In the genomic region with DNA sequence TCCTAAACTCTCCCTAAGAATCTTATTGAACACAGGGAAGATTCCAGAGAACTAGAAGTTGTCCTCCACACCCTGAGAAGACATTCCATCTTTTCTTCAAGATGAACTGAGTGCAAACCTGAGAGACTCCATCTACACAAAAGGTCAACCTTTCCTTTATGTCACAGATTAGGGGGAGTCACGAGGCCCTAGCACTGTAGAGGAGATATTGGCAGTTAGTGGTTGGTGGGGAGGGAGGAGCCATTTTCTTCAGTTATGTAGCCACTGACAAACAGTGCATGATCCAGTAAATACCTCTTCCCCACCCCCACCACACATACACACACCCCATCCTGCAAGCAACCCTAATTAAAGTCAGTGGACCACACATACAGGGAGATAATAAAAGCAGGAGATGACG, we compare ENCODE assay signal across 24 mouse cellular contexts. TPM values are rescaled to one million over a fixed set of nuclear protein-coding genes. Genes with fewer than 3 reads are reported as not detected.
DNase-seq lines count a peak whose midpoint lies in the region; ATAC-seq and TF ChIP-seq lines count a peak whose summit lies in the region.
"Had no signal": no experiment of that assay in that cellular context is flagged by ENCODE, and none has a peak within 500 bp of the region (broad histone marks: within the 10 kb centered on the region; RNA-seq: fewer than 3 reads in every experiment).

No protein-coding gene starts in this region.

- H3K4me3 ChIP-seq in midbrain, embryonic 11.5 days (ENCODE audit: low read depth, low read length): no peak overlapping the region
- no peak overlapping the region for H3K4me3 ChIP-seq in midbrain, embryonic 14.5 days (replicated peaks; ENCODE audit: low read depth, low read length)
- no peak overlapping the region for H3K4me3 ChIP-seq in MEL (ENCODE audit: control insufficient read depth in 1 of 2, insufficient read depth in 1 of 2, low read depth in 2 of 2, low read length in 2 of 2)
- H3K4me3 ChIP-seq: embryonic facial prominence, embryonic 13.5 days; embryonic facial prominence, embryonic 15.5 days; erythroblast, embryonic 14.5 days; forebrain, embryonic 10.5 days; forebrain, embryonic 12.5 days had no signal

- no peak for TF ChIP-seq POLR2A in MEL (IDR thresholded peaks at IDR 0.05; ENCODE audit: control insufficient read depth in 1 of 2, insufficient read depth in 1 of 2, low read depth in 1 of 2, low read length in 2 of 2, poor library complexity in 1 of 2)

- 43% methylated on average over 2 of the region's 2 CpGs for WGBS in midbrain, embryonic 11.5 days
- WGBS in midbrain, embryonic 14.5 days: 38% methylated on average over 2 of the region's 2 CpGs

- H3K27ac ChIP-seq in midbrain, embryonic 11.5 days (ENCODE audit: low read depth, low read length): no peak overlapping the region
- no peak overlapping the region for H3K27ac ChIP-seq in midbrain, embryonic 14.5 days (replicated peaks; ENCODE audit: low read depth, low read length)
- H3K27ac ChIP-seq in MEL (ENCODE audit: control insufficient read depth, low read depth, low read length): no peak overlapping the region
- H3K27ac ChIP-seq: embryonic facial prominence, embryonic 13.5 days; embryonic facial prominence, embryonic 15.5 days; forebrain, embryonic 10.5 days; forebrain, embryonic 12.5 days had no signal

- no peak overlapping the region for H3K4me2 ChIP-seq in midbrain, embryonic 11.5 days
- H3K4me2 ChIP-seq in midbrain, embryonic 14.5 days (ENCODE audit: low read length): no peak overlapping the region
- H3K4me2 ChIP-seq: embryonic facial prominence, embryonic 13.5 days; embryonic facial prominence, embryonic 15.5 days; forebrain, embryonic 12.5 days had no signal

- H3K27me3 ChIP-seq in midbrain, embryonic 11.5 days (ENCODE audit: control insufficient read depth, insufficient read depth, low read length): no peaks in the 10 kb centered on the region
- no peaks in the 10 kb centered on the region for H3K27me3 ChIP-seq in midbrain, embryonic 14.5 days (ENCODE audit: control insufficient read depth, insufficient read depth, low read length)
- H3K27me3 ChIP-seq in MEL (ENCODE audit: control insufficient read depth in 1 of 2, insufficient read depth in 2 of 2, low read length in 2 of 2): no peaks in the 10 kb centered on the region
- H3K27me3 ChIP-seq: embryonic facial prominence, embryonic 15.5 days had no signal

- ATAC-seq in midbrain, embryonic 11.5 days (ENCODE audit: low FRiP score): no peak
- no peak for ATAC-seq in midbrain, embryonic 14.5 days (ENCODE audit: low FRiP score, low TSS enrichment)
- ATAC-seq: CD4-positive, CD25-positive, alpha-beta regulatory T cell, adult 4 months had no signal

- TF ChIP-seq EP300 in MEL (IDR thresholded peaks at IDR 0.05; ENCODE audit: low read depth in 1 of 2, low read length in 2 of 2): peak in 1 of 2 experiments; percentile 60; a peak in 2 of 4 replicates

- DNase-seq in heart, adult 11 months: peak; percentile 31
- no peak for DNase-seq in heart, postnatal 4 days
- peak; percentile 49 for DNase-seq in midbrain, embryonic 11.5 days (ENCODE audit: low spot score, missing footprints)
- DNase-seq in midbrain, embryonic 14.5 days: no peak
- no peak for DNase-seq in MEL (ENCODE audit: low read depth, low spot score)
- DNase-seq: adrenal gland, adult 2 months; adrenal gland, postnatal 10 days; adrenal gland, postnatal 25 days; B cell, adult 2 months; cerebellum, adult 11 months; cerebellum, adult 18-20 months; cerebellum, adult 8-10 months; cerebellum, adult 9-11 months; cerebellum, postnatal 14 days; cerebellum, postnatal 36 days; embryo, embryonic 11 days had no signal

- TF ChIP-seq RAD21 in MEL (IDR thresholded peaks at IDR 0.05; ENCODE audit: low read depth, low read length): no peak

- TF ChIP-seq CTCF in MEL (IDR thresholded peaks at IDR 0.05 in 2 of 3, conservative IDR thresholded peaks at IDR 0.05 in 1 of 3; ENCODE audit: control insufficient read depth in 1 of 3, insufficient read depth in 1 of 3, low read depth in 2 of 3, low read length in 3 of 3, poor library complexity in 1 of 3, severe bottlenecking in 1 of 3): no peak

- no peaks in the 10 kb centered on the region for H3K79me2 ChIP-seq in MEL (ENCODE audit: control insufficient read depth, insufficient read depth, low read length, poor library complexity)

- no peaks in the 10 kb centered on the region for H3K4me1 ChIP-seq in midbrain, embryonic 11.5 days (ENCODE audit: control insufficient read depth, insufficient read depth, low read length)
- no peaks in the 10 kb centered on the region for H3K4me1 ChIP-seq in midbrain, embryonic 14.5 days (ENCODE audit: control insufficient read depth, insufficient read depth, low read length)
- H3K4me1 ChIP-seq in MEL (ENCODE audit: control insufficient read depth in 1 of 2, insufficient read depth in 2 of 2, low read length in 2 of 2): peaks cover 0 to 6% of the 10 kb centered on the region in 2 experiments; a peak in 2 of 4 replicates
- H3K4me1 ChIP-seq: embryonic facial prominence, embryonic 15.5 days had no signal

- H3K9me3 ChIP-seq in midbrain, embryonic 11.5 days (ENCODE audit: control insufficient read depth, low read length): no peaks in the 10 kb centered on the region
- no peaks in the 10 kb centered on the region for H3K9me3 ChIP-seq in midbrain, embryonic 14.5 days (ENCODE audit: control insufficient read depth, low read length)
- no peaks in the 10 kb centered on the region for H3K9me3 ChIP-seq in MEL (replicated peaks; ENCODE audit: insufficient read depth, low read length)
- H3K9me3 ChIP-seq: embryonic facial prominence, embryonic 13.5 days; embryonic facial prominence, embryonic 15.5 days; forebrain, embryonic 10.5 days; forebrain, embryonic 12.5 days had no signal

- no peak overlapping the region for H3K9ac ChIP-seq in midbrain, embryonic 11.5 days (ENCODE audit: low read length)
- no peak overlapping the region for H3K9ac ChIP-seq in midbrain, embryonic 14.5 days (replicated peaks; ENCODE audit: low read length)
- no peak overlapping the region for H3K9ac ChIP-seq in MEL (ENCODE audit: control insufficient read depth, low read depth, low read length, poor library complexity, severe bottlenecking)
- H3K9ac ChIP-seq: embryonic facial prominence, embryonic 13.5 days; embryonic facial prominence, embryonic 15.5 days; forebrain, embryonic 12.5 days had no signal

- H3K36me3 ChIP-seq in midbrain, embryonic 11.5 days (ENCODE audit: control insufficient read depth, insufficient read depth, low read length): no peaks in the 10 kb centered on the region
- no peaks in the 10 kb centered on the region for H3K36me3 ChIP-seq in midbrain, embryonic 14.5 days (ENCODE audit: control insufficient read depth, insufficient read depth, low read length)
- no peaks in the 10 kb centered on the region for H3K36me3 ChIP-seq in MEL (ENCODE audit: control insufficient read depth in 1 of 2, insufficient read depth in 2 of 2, low read length in 2 of 2)
- H3K36me3 ChIP-seq: embryonic facial prominence, embryonic 13.5 days; embryonic facial prominence, embryonic 15.5 days; forebrain, embryonic 10.5 days; forebrain, embryonic 12.5 days; G1E had no signal

TF ChIP-seq in MEL, 35 proteins besides CTCF, POLR2A, EP300 and RAD21 (continues in another document):
- TF ChIP-seq MAFK (IDR thresholded peaks at IDR 0.05; ENCODE audit: borderline replicate concordance, low read depth, low read length) (no peak), BHLHE40 (IDR thresholded peaks at IDR 0.05; ENCODE audit: borderline replicate concordance, low read depth, low read length) (0 out of 2 replicates have a peak, but pooled peaks have one; percentile 11), MYC (IDR thresholded peaks at IDR 0.05; ENCODE audit: low read depth, low read length) (no peak), MEF2A (IDR thresholded peaks at IDR 0.05; ENCODE audit: extremely low read depth, insufficient replicate concordance, low read depth, low read length, poor library complexity, severe bottlenecking) (no peak), RCOR1 (IDR thresholded peaks at IDR 0.05; ENCODE audit: low read depth, low read length) (no peak), JUND (IDR thresholded peaks at IDR 0.05; ENCODE audit: low read depth, low read length) (no peak), POLR2AphosphoS5 (IDR thresholded peaks at IDR 0.05; ENCODE audit: borderline replicate concordance, low read depth, low read length) (no peak), SIN3A (IDR thresholded peaks at IDR 0.05; ENCODE audit: low read length) (no peak), POLR2AphosphoS2 (IDR thresholded peaks at IDR 0.05; ENCODE audit: low read length) (no peak), ETS1 (IDR thresholded peaks at IDR 0.05; ENCODE audit: low read depth, low read length) (no peak), NRF1 (IDR thresholded peaks at IDR 0.05; ENCODE audit: insufficient read depth, low read depth, low read length, poor library complexity, severe bottlenecking) (no peak), ZNF384 (IDR thresholded peaks at IDR 0.05; ENCODE audit: low read depth, low read length) (no peak), ZMIZ1 (IDR thresholded peaks at IDR 0.05; ENCODE audit: low read depth, low read length) (no peak), GABPA (IDR thresholded peaks at IDR 0.05; ENCODE audit: low read depth, low read length) (no peak), TAL1 (IDR thresholded peaks at IDR 0.05; ENCODE audit: low read length) (no peak), MYB (IDR thresholded peaks at IDR 0.05; ENCODE audit: low read depth, low read length) (peak; percentile 58), CHD2 (IDR thresholded peaks at IDR 0.05; ENCODE audit: low read length) (no peak), MAZ (IDR thresholded peaks at IDR 0.05; ENCODE audit: low read depth, low read length) (no peak), UBTF (IDR thresholded peaks at IDR 0.05; ENCODE audit: borderline replicate concordance, insufficient read depth, low read depth, low read length) (no peak), ZC3H11A (IDR thresholded peaks at IDR 0.05; ENCODE audit: low read depth, low read length) (peak; percentile 14; the same call in 1 of the 2 replicates), MXI1 (IDR thresholded peaks at IDR 0.05; ENCODE audit: low read depth, low read length) (no peak), SMC3 (IDR thresholded peaks at IDR 0.05; ENCODE audit: low read depth, low read length) (no peak), KAT2A (conservative IDR thresholded peaks at IDR 0.05; ENCODE audit: low read depth, low read length) (no peak), NELFE (IDR thresholded peaks at IDR 0.05; ENCODE audit: low read depth, low read length) (no peak), HCFC1 (IDR thresholded peaks at IDR 0.05; ENCODE audit: low read depth, low read length) (no peak)

RNA-seq across cellular contexts. Expression of gene Kcnmb1, which starts 44.4 kb away (rescaled TPM):
- 1 to 10 TPM in 1 of 2 experiments, under 1 TPM in 1; 0.86 to 1.0 TPM for total RNA-seq in heart, postnatal 4 days (2021)
- 0.18 and 0.39 TPM in 2 replicates for polyA plus RNA-seq in midbrain, embryonic 11.5 days (2014; fragmentation: Nextera tagmentation; extraction: Ambion mirVana)
- 0.18 and 0.39 TPM in 2 replicates for polyA plus RNA-seq in midbrain, embryonic 14.5 days (2014; fragmentation: Nextera tagmentation; extraction: Ambion mirVana)
- total RNA-seq in MEL (2012; rRNA removed): 0.42 and 0.85 TPM in 2 replicates
- under 1 TPM in 1 of 2 experiments, not detected in 1; 0.15 TPM for polyA plus RNA-seq in MEL (2012; ENCODE audit: insufficient read depth in 1 of 2, insufficient read length in 2 of 2, low read depth in 1 of 2, low replicate concordance in 2 of 2, missing spikeins in 1 of 2)
- total RNA-seq: common myeloid progenitor, adult 5-6 weeks had no signal
- polyA plus RNA-seq: erythroblast, embryonic 14.5 days; forebrain, embryonic 12.5 days; G1E had no signal

Comparison
In these comparisons a context has a peak if more than half of its experiments do, and no peak if none do; other contexts are left out.
1. DNase-seq: peak in heart, adult 11 months (single experiment) and midbrain, embryonic 11.5 days (single experiment); none in heart, postnatal 4 days (single experiment), midbrain, embryonic 14.5 days (single experiment) and MEL (single experiment).